Mouse (Mus musculus) heart, adult 9 months (tissue): Measurements from ENCODE around the gene Cyld.

ENCODE experiments used
- DNase-seq, 2 experiments: peaks; one replicate each; pipeline ENCODE4 v3.0.0; 2022; ENCODE audit warnings: low spot score in 2 of 2

Gene Cyld

GRCm38 (mm10) chr8:88696721-88697641 is at the start of gene Cyld:
Cyld (plus strand) TSS chr8:88697028.
- peak; percentile 98 to 99 for DNase-seq

GRCm38 (mm10) chr8:88648322-88648721 is 48.5 kb upstream of the Cyld start:
- no peak for DNase-seq

- no peak for DNase-seq
These were observed 46.7 kb upstream of the Cyld start for GRCm38 (mm10) chr8:88650016-88650708.

- DNase-seq, result peak; percentile 46 to 67
These were observed 45.7 kb upstream of the Cyld start for GRCm38 (mm10) chr8:88651122-88651521.

GRCm38 (mm10) chr8:88655334-88655733 is 41.5 kb upstream of the Cyld start:
- DNase-seq, result no peak

GRCm38 (mm10) chr8:88659873-88660272 is 37.0 kb upstream of the Cyld start:
- no peak for DNase-seq

GRCm38 (mm10) chr8:88662401-88662821 is 34.4 kb upstream of the Cyld start:
- DNase-seq, result peak; percentile 13 to 53

- no peak for DNase-seq
These were observed 32.7 kb upstream of the Cyld start for GRCm38 (mm10) chr8:88664121-88664520.

GRCm38 (mm10) chr8:88664947-88665346 is 31.9 kb upstream of the Cyld start:
- no peak for DNase-seq

- DNase-seq, result peak; percentile 26 to 41
These were observed 30.4 kb upstream of the Cyld start for GRCm38 (mm10) chr8:88666435-88666834.

GRCm38 (mm10) chr8:88668400-88669086 is 28.3 kb upstream of the Cyld start:
- DNase-seq, result peak; percentile 33 to 72

GRCm38 (mm10) chr8:88670782-88671181 is 26.0 kb upstream of the Cyld start:
- no peak for DNase-seq

- DNase-seq, result no peak
These were observed 25.3 kb upstream of the Cyld start for GRCm38 (mm10) chr8:88671575-88671974.

GRCm38 (mm10) chr8:88673859-88674258 is 23.0 kb upstream of the Cyld start:
- no peak for DNase-seq

- no peak for DNase-seq
These were observed 21.3 kb upstream of the Cyld start for GRCm38 (mm10) chr8:88675372-88676165.

GRCm38 (mm10) chr8:88677071-88677470 is 19.8 kb upstream of the Cyld start:
- no peak for DNase-seq

GRCm38 (mm10) chr8:88680566-88680965 is 16.3 kb upstream of the Cyld start:
- DNase-seq, result no peak

- no peak for DNase-seq
These were observed 15.8 kb upstream of the Cyld start for GRCm38 (mm10) chr8:88681046-88681445.

- DNase-seq, result no peak
These were observed 13.1 kb upstream of the Cyld start for GRCm38 (mm10) chr8:88683656-88684289.

GRCm38 (mm10) chr8:88686226-88686905 is 10.5 kb upstream of the Cyld start:
- DNase-seq, result no peak
